Mouse (Mus musculus): ENCODE measurements around the gene Klhl23. TPM values are rescaled to one million over a fixed set of nuclear protein-coding genes. Genes with fewer than 3 reads are reported as not detected.

Klhl23 gene
- polyA plus RNA-seq, 1 experiment = 40.5 TPM

Other genes starting within 250 kb of the Klhl23 start
- 0.19 and 0.22 TPM in 2 replicates for gene Lrp2, start 235.9 kb upstream of the Klhl23 start, polyA plus RNA-seq (2012; rRNA removed)
- 10.5 and 17.2 TPM in 2 replicates for gene Bbs5, start 174.8 kb upstream of the Klhl23 start, polyA plus RNA-seq (2012; rRNA removed)
- 0.56 and 0.65 TPM in 2 replicates for gene Klhl41, start 151.8 kb upstream of the Klhl23 start, polyA plus RNA-seq (2012; rRNA removed)
- 8.9 and 9.4 TPM in 2 replicates for gene Fastkd1, start 108.4 kb upstream of the Klhl23 start, polyA plus RNA-seq (2012; rRNA removed)
- gene Ppig, start 99.4 kb upstream of the Klhl23 start, polyA plus RNA-seq (2012; rRNA removed) = 16.5 and 19.6 TPM in 2 replicates
- gene Ccdc173, start 32.4 kb upstream of the Klhl23 start, polyA plus RNA-seq (2012; rRNA removed) = 2.5 and 3.3 TPM in 2 replicates
- gene Phospho2, start 32.3 kb upstream of the Klhl23 start, polyA plus RNA-seq (2012; rRNA removed) = 20.7 and 21.5 TPM in 2 replicates
- gene Ssb, start 39.6 kb downstream of the Klhl23 start, polyA plus RNA-seq (2012; rRNA removed) = 103 and 105 TPM in 2 replicates
- 17.2 and 17.5 TPM in 2 replicates for gene Mettl5, start 63.7 kb downstream of the Klhl23 start, polyA plus RNA-seq (2012; rRNA removed)
- gene Ubr3, start 75.3 kb downstream of the Klhl23 start, polyA plus RNA-seq (2012; rRNA removed) = 34.6 and 37.0 TPM in 2 replicates
- gene Myo3b, start 217.2 kb downstream of the Klhl23 start, polyA plus RNA-seq (2012; rRNA removed) = 0.14 and 0.16 TPM in 2 replicates